Mouse (Mus musculus): ENCODE measurements around the gene Rnf103. TPM values are rescaled to one million over a fixed set of nuclear protein-coding genes. Genes with fewer than 3 reads are reported as not detected.

The Rnf103 gene
- total RNA-seq, 4 experiments from 2014 or later = 41.7 to 45.4 (median 45.3) TPM

DNA sequence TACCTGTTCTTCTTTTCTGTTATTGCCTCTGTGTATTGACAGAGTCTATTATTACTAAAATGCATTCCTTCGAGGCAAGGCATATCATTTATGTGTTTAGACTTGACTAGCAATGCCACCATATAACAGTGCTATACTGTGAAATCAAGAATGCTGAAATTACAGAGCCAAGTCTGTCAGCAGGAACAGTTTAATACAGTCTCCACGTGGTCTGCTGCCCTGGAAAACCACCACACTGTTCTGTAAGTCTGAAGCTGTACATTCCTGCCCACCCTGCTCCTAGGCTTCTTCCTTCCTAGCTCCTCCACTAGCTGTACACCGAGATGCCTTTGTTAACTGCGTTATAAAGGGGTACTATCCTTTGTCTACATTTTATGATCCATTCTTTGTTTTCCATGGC lies 1.6 kb upstream of the Rnf103 start:
- DNase-seq (ENCODE audit: low spot score in 2 of 2) = no peak

DNA sequence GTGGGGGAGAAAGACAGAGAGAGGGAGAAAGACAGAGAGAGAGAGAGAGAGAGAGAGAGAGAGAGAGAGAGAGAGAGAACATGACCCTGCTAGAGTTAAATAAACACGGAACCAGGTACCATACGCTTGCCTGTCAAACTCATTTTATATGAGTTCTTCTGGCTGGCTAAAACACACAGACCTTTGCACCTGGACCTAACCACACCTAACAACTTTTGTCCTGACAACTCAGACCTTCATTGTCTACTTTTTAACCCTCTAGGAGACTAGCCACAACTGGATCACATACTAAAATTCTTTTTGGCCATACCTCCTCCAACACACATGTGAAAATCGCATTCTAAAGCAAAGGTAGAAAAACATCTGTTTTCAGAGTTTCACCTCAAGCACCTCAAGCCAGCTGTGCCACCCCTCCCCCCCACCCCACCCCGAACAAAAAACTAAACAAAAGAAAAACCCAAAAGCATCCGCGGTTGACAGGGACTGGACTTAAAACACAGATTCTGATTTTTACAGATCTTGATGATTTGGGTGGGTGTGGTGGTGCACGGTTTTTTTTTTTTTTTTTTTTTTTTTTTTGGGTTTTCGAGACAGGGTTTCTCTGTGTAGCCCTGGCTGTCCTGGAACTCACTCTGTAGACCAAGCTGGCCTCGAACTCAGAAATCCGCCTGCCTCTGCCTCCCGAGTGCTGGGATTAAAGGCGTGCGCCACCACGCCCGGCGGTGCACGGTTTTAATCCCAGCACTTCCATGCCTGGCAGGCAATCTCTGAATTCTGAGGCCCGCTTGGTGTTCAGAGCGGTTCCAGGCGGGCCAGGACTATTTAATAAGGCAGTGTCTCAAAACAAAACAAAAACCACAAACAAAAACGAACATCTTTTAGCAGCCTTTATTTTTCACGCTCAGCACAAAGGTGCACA lies 679 bp upstream of the Rnf103 start:
- no peak for DNase-seq (ENCODE audit: low spot score in 2 of 2)

DNA sequence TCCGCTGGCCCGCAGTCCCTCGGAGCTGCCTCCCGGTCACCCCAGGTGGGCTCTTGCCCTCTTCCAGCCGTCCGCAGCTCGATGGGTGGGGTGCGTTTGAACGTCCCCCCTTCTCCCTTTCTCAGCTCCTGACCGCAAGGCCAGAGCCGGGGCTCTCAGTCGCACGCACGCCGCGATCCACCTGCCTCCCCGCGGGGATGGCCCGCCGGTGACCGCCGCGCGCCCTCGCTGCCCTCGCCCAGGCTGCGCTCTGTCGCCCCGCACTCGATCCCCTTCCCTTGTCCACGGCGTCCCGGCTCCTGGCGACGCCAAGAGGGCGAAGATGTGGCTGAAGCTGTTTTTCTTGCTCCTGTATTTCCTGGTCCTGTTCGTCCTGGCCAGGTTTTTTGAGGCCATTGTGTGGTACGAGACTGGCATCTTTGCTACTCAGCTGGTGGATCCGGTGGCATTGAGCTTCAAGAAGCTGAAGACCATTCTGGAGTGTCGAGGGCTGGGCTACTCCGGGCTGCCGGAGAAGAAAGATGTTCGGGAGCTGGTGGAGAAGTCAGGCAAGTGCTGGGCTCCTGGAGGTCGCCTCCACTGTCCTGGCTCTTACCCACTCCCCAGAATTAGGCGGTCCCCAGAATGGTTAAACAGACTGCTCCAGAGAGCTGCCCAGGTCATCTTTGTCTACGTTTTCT lies 787 bp downstream of the Rnf103 start:
- peak; percentile 18 to 34 for DNase-seq (ENCODE audit: low spot score in 2 of 2)

DNA sequence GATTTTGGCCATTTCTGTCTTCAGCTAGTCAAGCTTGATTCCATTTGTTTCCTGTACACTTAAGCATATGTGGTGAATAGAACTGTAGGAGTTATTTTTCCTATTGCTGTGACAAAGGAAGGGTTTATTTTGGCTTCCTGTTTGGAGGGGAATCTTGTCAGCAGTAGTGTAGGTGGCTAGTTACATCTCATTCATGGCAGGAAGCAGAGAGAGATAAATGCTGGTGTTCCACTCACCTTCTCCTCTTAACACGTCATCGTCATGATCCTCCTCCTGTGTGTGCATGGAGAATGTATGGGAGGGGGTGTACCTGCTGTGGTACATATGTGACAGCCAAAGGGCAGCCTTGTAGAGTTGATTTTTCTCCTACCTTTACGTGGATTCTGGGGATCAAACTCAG lies 6.9 kb downstream of the Rnf103 start:
- DNase-seq (ENCODE audit: low spot score in 2 of 2) = no peak

DNA sequence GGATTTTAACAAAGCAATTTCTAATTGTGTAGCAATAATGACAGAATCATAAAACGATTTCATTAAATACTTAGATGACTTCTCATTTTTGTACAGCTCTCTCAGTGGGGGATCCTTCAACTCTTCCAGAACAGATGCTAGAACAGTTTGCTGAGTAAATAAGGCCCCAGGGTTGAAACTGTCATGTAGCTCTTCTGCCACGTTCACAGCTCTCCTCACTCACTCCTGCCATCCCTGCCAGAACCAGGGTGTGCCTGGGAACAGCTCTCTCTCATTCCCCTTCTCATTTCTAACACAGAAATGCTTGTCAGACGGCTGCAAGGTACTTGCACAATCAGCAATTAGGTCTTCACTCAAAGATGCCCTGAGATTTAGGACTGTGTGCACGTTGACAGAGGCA lies 9.3 kb downstream of the Rnf103 start:
- DNase-seq (ENCODE audit: low spot score in 2 of 2) = no peak

DNA sequence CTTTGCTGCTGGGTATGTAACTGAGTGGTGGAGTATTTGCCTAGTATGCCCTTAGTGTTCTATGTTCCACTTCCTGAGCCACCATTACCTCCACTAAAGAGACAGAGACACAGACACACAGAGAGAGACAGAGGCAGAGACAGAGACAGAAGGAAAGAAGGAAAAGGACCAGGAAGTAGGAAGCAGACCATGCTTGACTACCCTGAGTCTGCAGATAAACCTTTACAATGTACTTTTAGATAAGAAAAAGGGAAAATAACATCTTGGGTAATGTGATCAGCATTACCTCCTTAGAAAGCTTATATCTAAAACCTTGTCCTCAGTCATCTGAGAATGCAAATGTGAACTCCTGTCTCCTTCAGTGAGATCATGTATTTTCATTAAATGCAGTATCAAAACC lies 10.0 kb downstream of the Rnf103 start:
- DNase-seq (ENCODE audit: low spot score in 2 of 2) = no peak

DNA sequence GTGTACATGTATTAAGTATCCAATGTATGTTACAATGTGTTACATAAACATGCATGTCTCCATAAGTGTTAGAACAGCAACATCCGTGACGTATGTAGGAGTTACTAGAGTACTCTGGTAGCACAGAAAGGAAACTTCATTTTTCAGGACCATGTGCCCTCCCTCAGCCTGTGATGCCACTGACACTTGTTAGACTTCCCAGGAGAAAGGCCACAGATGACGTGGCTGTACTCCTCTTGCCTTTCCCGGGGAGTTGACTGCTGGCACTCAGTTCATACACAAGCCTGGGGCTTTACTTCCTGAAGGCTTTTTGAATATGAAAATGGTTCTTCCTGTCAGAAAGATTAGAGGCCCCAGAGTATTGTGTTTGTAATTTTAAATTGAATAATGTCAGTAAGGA lies 10.4 kb downstream of the Rnf103 start:
- no peak for DNase-seq (ENCODE audit: low spot score in 2 of 2)

DNA sequence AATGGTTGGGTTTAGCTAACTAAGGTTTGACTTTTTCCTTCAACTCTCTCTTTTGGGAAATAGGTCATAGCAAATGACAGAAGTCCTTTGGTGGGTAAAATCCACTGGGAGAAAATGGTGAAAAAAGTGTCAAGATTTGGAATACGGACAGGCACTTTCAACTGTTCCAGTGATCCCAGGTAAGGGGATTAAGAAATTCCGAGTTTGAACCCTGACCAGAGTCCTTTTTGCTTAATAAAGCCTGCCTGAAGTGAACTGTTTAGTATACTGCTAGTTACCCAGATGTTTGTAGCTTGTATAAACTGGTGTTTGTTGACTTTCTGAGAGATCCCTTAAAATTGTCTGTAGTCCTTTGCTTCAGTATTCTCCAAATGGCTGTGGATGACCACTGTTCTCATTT lies 12.0 kb downstream of the Rnf103 start:
- no peak for DNase-seq (ENCODE audit: low spot score in 2 of 2)

DNA sequence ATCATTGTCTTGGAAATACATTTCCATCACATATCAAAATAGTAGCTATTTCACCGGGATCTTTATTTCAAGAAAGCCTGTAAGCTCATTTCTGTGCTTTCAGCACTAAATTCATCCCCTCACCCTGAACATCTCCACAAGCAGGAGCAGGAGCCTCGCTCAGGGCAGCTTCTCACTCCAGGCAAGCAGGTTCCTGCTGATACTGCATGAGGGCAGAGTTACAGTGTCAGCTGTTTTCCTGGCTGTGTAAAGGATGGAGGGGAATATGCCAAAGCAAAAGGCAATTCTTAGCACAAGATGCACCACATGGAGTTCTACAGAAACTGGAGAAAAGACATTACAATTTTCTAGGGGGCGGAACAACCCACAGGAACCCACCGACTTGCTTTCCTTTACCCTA lies 25.8 kb downstream of the Rnf103 start:
- DNase-seq (ENCODE audit: low spot score in 2 of 2) = no peak

DNA sequence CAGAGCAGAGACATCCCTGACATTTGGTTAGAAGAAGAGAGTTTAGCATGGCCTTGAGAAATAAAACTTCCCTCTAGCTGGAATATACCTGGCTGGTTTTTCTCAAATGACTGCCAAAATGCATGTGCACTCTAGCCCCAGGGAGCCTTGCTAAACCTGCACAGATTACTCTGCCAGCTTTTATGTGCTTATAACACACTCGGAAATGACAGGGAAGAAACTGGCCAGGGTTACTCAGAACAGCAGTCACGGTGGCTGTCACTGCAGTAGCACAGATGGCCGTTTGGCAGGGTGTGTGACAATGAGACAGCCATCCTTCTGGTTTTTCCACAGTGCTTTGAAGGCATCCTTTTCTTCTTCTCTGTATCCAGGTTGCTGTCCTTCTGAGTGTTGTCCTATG lies 31.9 kb downstream of the Rnf103 start:
- DNase-seq (ENCODE audit: low spot score in 2 of 2) = peak; percentile 65 to 68

DNA sequence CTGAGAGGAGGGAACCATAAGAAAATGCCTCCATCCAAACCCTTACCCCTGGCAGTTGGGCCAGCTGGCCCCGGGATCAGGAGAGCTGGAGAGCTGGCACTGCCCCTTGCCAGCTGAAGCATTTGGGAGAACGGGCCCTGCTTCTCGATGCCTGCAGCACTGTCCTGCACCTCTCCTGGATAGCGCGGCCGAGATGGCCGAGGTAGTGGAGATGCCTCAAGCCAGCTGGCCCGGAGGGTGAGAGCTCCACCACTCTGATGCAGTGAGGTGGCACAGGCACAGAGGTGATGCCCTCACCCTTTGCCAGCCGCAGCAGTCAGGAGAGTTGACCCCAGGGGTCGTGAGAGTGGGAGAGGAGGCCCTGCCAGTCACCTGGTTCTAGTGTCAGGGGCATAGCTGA lies 33.4 kb downstream of the Rnf103 start:
- DNase-seq (ENCODE audit: low spot score in 2 of 2) = no peak

DNA sequence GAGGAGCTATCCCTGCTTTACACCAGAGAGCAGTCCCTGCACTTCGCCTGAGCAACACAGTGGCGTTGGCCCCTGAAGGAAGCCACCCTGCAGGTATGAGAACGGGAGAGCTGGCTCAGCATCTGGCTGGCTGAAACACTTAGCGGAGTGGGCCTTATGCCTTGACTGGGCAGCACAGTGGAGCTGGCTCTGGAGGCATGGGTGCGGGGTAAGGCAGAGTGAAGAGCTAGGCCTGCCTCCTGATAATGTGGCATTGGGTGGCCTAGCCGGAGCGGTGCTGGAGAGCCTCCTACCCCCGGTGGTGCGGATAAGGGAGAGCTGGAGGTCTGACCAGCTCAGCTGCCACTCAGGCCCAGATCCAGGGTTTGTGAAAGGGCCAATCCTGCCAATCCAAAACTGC lies 34.1 kb downstream of the Rnf103 start:
- no peak for DNase-seq (ENCODE audit: low spot score in 2 of 2)

DNA sequence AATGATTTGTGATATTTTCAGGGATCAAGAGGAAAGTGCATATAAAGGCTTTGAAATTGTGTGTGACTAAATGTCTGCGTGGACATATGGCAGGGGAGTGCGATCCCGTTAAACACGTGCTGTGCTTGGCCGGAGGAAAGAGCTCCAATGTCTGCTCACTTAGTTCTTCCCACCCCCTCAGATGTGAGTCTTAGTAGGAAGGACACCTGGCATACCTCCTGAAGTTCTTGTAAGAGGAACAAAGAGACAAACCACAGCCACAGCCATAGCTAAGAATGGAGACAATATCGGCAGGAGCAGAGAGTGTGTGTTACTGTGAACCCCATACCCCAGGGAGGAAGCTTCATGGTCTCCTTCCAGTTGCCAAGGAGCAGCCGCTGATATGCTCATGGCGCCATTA lies 36.5 kb downstream of the Rnf103 start:
- DNase-seq (ENCODE audit: low spot score in 2 of 2) = no peak

DNA sequence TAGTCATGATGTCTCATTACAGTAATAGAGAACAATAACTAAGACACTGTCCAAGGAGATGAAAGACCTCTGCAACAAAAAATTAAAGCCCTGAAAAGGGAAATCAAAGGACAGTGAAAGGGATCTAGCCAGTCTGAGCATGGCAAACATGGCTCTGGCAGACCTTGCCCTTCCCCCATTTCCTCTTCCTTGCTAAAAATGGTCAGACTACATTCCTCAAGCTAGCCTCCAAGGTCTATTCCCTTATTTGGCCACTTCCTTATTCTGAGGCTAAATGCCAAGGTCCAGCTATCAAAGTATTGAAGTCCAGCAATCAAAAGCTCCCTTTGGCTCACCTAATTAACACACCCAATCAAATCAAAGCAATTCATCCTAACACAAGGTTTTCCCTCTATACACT lies 43.6 kb downstream of the Rnf103 start:
- no peak for DNase-seq (ENCODE audit: low spot score in 2 of 2)

DNA sequence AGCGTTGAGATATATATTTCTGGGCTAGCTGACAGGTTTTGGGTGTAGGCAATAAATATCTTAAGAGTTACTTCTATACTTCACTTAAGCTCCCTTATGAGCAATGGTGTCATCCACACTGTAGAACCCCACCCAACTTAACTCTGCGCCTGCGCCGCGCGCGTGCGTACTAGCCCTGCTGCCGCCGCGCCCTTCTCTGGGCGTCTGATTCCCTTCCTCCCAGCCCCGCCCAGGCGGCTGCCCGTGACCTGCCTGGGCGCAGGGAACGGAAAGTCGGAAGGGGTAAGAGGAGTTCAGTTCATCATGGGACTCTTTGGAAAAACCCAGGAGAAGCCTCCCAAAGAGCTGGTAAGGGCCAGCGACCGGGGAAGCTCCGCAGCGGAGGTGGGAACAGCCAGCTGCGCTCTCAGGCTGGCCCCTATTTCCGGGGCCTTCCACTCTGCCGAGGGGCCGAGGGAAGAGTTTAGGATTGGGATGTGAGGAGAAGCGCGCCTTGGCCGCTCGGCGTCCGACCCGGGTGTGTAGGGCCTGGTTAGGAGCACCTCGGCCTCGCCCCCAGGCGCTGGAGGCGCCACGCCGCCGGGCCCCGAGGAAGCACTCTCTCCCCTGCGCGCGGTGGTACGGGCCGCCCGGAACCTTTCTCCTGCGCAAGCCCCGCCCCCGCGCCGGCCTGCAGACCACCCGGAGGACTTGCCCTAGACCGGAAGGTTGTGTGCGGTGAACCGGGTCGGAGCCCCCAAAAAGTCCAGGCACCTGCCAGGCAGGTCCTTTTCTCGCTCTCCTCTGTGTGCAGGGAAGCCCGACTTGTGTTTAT lies 50.2 kb downstream of the Rnf103 start, which contains the start of gene Chmp3:
Gene Chmp3, plus strand, starts transcription at position 112 of the 814 bp plus-strand sequence.
- DNase-seq (ENCODE audit: low spot score in 2 of 2) = peak; percentile 91 to 96

DNA sequence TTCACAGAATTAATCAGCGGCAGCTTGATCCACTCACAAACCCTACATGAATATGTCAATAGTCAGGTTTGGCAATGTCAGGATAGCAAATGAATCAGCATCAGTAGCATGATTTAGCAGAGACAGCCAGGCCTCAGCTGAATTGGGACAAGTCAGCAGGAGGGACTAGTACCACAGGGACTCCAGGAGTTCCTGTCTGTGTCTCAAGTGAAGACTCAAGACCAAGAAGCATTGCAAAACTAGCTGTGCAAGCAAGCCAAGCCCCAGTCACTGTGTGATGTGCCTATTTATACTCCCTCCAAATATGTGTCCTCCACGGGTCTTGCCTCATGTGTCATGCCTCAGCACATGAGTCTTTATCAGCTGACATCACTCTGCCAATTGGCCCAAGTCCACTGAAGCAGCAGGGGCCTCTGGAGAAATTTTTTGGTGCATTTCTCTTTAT lies 61.8 kb downstream of the Rnf103 start:
- no peak for DNase-seq (ENCODE audit: low spot score in 2 of 2)

DNA sequence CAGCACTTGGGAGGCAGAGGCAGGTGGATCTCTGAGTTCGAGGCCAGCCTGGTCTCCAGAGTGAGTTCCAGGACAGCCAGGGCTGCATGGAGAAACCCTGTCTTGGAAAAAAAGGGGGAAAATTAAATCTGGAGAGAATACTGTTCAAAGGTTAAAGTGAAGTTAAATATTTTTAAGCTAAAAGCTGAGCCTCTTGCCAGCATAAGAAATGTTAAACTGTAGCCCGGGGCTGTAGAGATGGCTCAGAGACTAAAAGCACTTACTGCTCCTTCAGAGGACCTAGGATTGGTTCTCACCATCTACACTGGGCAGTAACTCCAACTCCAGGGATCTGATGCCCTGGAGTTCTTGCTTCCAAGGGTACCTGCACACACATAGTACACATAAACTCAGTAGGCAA lies 63.1 kb downstream of the Rnf103 start:
- DNase-seq (ENCODE audit: low spot score in 2 of 2) = no peak

Other genes with a start within 250 kb of the Rnf103 start
- gene Krcc1, start 222.2 kb upstream of the Rnf103 start, total RNA-seq (2022) = 10 to 100 TPM; 15.5 to 22.7 (median 17.5) TPM
- 1 to 10 TPM in 1 of 4 experiments, under 1 TPM in 3; 0.36 to 1.4 (median 0.62) TPM for gene Smyd1, start 171.7 kb upstream of the Rnf103 start, total RNA-seq (2022)
- not detected for gene Cd8b1, start 171.1 kb upstream of the Rnf103 start, total RNA-seq (2022)
- gene Cd8a, start 120.5 kb upstream of the Rnf103 start, total RNA-seq (2022) = not detected
- 100 to 1,000 TPM in 2 of 4 experiments, 10 to 100 TPM in 2; 73.7 to 105 (median 89.5) TPM for gene Rmnd5a, start 53.3 kb upstream of the Rnf103 start, total RNA-seq (2022)
- gene Chmp3, start 49.9 kb downstream of the Rnf103 start, total RNA-seq (2022) = 100 to 1,000 TPM; 102 to 115 (median 107) TPM
- gene Kdm3a, start 139.1 kb downstream of the Rnf103 start, total RNA-seq (2022) = 10 to 100 TPM; 39.0 to 58.3 (median 49.8) TPM
- gene Reep1, start 213.7 kb downstream of the Rnf103 start, total RNA-seq (2022) = 10 to 100 TPM; 69.8 to 75.0 (median 72.7) TPM